Mouse (Mus musculus) neural tube, embryonic 10.5 days (tissue): ENCODE results near the gene Tmem260.

ENCODE experiments used
- DNase-seq: peaks from one replicate; pipeline ENCODE4 v3.0.0-alpha.2; 2017; ENCODE audit warnings: low spot score; ENCODE audit errors: extremely low spot score

Gene Tmem260

GRCm38 (mm10) chr14:48481591-48481990 lies 35.7 kb downstream of the Tmem260 start:
- DNase-seq, result no peak

- no peak for DNase-seq
Observed at GRCm38 (mm10) chr14:48482762-48483161, 36.8 kb downstream of the Tmem260 start.

DNA sequence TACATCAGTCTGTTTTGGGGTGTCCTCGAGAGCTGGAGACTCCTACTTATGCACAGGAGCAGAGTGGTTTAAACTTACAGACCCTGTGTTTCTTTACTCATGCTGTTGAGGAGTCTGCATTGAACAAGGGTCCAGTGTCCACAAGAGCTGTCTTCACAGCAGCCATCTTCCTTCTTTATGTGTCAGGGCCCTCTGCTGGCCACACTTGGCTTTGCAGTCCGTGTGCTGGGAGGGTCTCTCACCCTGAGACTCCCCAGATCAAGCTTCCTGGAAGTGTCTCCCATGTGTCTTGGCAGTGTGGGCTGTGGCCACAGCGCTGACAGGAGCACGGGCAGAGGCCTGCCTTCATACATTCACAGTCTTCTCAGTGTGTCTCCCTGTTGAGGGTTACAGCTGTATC lies 48.0 kb downstream of the Tmem260 start:
- DNase-seq, result peak; percentile 57

DNA sequence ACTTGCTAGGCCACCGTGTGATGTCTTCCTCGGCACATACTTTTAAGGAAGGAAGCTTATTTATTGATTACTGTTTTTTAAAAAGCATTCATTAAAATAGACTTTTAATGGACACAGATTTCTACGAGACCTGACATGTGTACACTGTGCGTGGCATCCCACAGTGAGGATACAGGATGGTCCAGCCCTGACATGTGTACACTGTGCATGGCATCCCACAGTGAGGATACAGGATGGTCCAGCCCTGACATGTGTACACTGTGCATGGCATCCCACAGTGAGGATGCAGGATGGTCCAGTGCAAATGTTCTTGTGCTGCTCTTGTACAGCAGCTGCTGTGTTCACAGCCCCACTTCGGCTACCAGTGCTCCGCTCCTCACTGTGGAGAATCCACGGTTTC lies 56.6 kb downstream of the Tmem260 start:
- DNase-seq, result no peak

GRCm38 (mm10) chr14:48503691-48504565 lies 58.0 kb downstream of the Tmem260 start:
- DNase-seq, result peak; percentile 26

DNA sequence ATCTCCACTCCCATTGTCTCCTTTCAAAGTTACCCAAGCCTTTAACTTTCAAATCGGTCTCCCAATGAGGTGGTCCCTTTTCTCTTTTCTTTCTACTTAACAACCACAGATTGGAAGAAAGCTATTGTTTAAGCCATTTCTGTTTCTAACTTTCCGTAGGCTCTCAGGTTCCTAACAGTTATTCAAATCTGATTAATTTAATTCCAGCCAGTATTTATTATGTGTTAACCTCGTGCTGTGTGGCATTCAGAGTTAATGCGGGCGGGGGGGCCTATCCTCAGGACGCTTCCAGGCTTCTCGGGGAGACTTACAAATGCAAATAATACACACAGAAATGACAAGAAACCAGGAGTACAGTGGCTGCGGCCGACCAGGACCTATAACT lies 58.6 kb downstream of the Tmem260 start:
- no peak for DNase-seq

DNA sequence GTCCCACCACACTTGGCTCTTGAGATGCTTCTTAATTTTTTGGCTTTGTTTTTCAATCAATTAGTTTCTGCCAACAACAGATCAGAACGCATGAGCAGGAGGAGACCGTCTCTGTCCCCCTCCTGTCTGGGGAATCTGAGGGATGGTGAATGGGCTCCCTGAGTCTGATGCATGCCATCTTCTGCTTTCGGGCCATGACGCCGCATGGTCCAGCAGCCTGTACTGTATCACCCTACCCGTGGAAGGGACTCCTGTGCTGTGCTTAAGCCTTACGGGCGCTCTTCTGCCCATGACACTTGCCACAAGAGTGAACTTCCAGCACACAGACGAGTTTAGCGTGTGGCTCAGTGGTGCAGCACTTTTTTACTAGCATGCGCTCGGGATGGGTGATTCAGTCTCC lies 59.7 kb downstream of the Tmem260 start:
- no peak for DNase-seq

- no peak for DNase-seq
Observed at GRCm38 (mm10) chr14:48507376-48507775, 61.5 kb downstream of the Tmem260 start.

- no peak for DNase-seq
Observed at GRCm38 (mm10) chr14:48509131-48509530, 63.2 kb downstream of the Tmem260 start.

- DNase-seq, result no peak
Observed at GRCm38 (mm10) chr14:48513098-48513823, 67.3 kb downstream of the Tmem260 start.

DNA sequence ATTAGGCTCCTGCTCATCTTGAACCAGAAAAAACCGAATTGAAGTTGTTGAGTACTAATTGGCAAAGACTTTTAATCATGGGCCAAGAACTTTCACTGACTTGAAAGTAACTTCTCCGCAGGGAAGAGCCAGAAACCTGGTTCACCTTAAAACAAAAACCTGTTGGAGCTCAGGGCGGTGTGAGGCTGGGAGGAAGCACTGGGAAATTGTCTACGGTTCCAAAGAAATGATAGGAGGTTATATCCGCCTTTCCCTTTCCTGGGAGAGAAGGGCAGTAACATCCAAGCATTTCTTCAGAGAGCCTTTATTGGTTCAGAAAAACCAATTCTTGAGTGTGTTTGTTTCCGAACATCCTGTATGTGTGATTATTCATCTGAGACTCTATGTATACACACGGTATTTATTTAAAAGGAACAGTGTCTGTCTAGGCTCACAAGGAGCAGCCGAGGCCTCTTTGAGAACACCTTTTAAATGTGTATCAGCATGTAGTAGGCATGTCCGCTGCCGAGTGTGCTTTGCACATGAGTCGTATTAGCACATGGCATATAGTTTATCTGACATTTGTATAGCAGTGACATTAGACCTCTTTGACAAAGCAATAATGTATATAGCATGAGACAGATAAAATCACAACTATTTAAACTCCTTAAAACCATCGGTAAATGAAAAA lies 68.0 kb downstream of the Tmem260 start:
- DNase-seq, result no peak

DNA sequence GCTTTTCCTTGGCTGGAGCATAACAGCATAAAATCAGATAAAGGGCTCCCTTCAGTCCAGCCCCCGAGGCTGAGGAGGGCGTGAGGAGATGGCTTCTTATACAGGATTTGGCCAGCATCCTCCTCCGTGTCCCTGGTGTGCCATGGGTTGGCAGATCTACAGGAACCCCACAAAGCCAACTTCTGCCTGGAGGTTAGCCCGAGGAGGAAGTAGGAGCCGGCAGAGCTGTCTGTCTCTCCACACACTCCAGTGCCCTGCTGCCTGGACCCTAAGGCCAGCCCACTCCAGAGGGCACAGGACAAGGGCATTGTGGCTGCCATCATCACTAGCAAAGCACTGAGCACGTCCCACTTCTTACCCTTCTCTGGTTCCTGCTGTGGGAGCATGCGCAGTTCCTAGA lies 68.7 kb downstream of the Tmem260 start:
- DNase-seq, result no peak

DNA sequence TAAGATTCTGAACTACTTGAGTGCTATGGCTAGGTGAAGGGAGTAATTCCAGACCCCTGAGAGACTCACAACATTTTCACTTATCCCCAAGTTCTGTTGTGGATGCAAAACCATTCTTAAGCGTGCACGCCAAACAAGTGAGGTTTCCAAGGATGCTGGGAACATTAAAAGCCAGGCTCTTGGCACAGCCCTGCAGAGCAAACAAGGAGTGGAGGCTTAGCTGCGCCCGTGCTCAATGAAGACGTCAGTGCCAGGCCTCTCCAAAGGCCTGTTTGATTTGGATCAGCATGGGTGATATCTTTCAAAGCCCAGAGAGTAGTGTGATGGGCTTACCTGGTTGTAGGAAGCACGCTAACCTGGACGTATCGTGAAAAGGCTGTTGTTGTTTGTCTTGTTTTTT lies 69.6 kb downstream of the Tmem260 start:
- DNase-seq, result no peak

- no peak for DNase-seq
Observed at GRCm38 (mm10) chr14:48523361-48523760, 77.4 kb downstream of the Tmem260 start.

DNA sequence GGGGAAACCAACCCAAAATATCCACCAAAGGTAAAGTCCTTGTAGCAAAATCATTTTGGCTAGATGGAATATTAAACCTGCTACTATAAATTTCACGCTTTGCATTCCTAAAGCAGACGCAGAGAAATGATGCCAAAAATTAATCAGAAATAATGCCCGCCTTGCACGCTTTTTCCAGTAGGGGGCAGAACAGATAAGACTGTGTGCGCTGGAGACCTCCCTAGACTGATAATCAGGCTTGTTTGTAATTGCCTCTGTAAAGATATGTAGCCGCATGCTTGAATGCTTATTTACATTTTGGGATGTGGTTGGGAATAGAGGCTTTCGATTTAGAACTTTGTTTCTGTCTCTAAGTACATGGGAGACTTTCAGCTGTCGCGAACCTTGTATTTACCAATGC lies 78.2 kb downstream of the Tmem260 start:
- DNase-seq, result no peak

- DNase-seq, result no peak
Observed at GRCm38 (mm10) chr14:48525055-48525454, 79.1 kb downstream of the Tmem260 start.

DNA sequence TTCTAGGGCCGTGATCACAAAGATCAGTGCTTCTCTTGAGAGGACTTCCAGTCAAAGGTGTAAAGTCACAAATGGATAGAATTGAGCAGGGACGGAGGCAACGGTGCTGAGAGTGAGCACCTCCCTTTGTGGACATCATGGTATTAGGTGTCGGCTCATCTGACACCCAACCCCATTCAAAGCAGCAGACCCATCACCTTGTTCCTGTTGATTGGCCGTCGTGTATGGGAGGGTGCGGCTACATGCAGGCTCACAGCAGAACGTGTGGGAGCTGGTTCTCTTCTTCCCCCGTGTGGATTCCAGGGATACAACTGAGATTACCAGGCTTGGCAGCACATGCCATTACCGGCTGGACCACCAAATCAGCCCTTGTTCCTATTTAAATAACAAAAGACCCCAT lies 84.7 kb downstream of the Tmem260 start:
- no peak for DNase-seq

DNA sequence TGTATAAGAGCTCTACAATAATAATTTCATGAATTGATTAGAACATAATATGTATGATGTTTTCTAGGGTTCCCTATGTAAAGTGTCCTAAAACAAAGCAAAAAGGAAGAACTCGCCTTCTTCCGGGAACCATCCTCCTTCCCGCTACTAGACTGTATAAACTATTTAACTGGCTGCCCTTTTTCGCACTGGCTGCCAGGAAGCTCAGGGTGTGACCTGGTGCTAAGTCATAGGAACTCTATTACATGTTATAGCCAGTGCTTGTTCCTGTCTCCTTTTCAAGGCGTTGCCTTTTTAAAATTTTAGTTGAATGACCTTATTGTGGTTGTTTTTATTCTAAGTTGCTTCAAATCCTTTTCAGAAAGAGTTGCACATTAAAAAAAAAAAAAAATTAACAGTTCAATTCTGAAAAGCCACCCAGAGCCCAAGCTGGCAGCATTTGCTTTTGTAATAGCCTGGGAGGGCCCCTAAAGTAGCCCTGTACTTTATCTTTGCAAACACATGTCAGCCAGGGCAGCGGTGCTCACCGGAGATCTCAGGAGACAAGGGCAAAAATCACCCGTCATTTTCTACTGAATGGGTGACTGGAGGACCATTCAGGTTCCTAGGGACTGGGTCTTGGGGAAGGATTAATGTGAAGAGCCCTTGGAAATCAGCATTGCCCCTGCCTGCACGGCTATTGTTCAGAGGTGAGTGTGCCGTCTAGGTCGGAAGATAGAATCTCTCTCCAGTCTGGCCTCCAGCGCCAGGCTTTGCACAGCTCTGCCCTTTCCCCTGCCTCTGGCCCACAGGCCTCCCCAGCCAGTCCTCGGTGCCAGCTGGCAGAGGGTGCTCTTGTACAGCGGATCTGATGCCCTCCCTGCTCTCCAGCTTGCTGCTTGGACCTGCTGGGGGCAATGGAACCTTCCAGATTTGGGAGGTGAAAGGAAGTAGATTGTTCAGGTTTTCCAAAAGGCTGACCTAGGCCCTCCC lies 92.2 kb downstream of the Tmem260 start:
- DNase-seq, result no peak

DNA sequence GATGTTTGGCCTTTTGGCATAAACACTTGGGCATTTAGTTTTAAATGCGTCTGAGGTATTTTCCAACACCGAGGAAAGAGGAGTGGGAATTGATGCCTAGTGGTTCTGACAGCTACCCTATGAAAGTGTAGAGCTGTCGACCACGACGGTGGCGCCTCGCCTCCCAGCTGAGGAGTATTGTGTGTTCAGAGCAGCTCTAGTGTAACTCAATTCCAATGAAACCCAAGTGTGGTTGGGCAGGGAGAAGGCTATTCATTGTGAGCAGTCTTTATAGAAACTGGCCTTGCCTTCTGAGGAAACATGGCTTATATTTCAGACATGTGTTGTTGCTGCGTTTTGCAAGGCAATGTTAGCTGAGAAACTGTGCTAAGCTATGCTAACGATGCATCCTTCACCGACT lies 99.2 kb downstream of the Tmem260 start:
- no peak for DNase-seq

- no peak for DNase-seq
Observed at GRCm38 (mm10) chr14:48546009-48546408, 100.1 kb downstream of the Tmem260 start.

GRCm38 (mm10) chr14:48549703-48550102 lies 103.8 kb downstream of the Tmem260 start:
- no peak for DNase-seq
